Mouse (Mus musculus) small intestine, adult 2 months (tissue): ENCODE measurements around the gene Ywhah. TPM values are rescaled to one million over a fixed set of nuclear protein-coding genes. Genes with fewer than 3 reads are reported as not detected.
A peak's percentile ranks its signal among the peaks of the same experiment; 100 is the strongest.
"Not testable (repeated sequence)": the region's sequence is repeated elsewhere in the genome, so short reads cannot be mapped to it uniquely, and the experiment has no call there.

Experiments
- H3K27ac ChIP-seq: fragments of 200-500 bp; 2 replicates; pipeline ENCODE4 v1.5.1; 2012; ENCODE audit warnings: low read depth, low read length, control low read depth, inconsistent platforms; ENCODE audit not compliant: insufficient read depth
- H3K27me3 ChIP-seq: fragments of 200-500 bp; 2 replicates; pipeline ENCODE4 v1.6.1; 2012; ENCODE audit warnings: mild to moderate bottlenecking, moderate library complexity, low read length, inconsistent platforms; ENCODE audit not compliant: control insufficient read depth, insufficient read depth
- H3K36me3 ChIP-seq: fragments of 200-500 bp; 2 replicates; pipeline ENCODE4 v1.6.1; 2012; ENCODE audit warnings: mild to moderate bottlenecking, low read length, control low read depth, inconsistent platforms; ENCODE audit not compliant: control insufficient read depth, insufficient read depth
- H3K4me1 ChIP-seq: fragments of 200-500 bp; 2 replicates; pipeline ENCODE4 v1.6.1; 2012; ENCODE audit warnings: low read length, inconsistent platforms, mixed read lengths; ENCODE audit not compliant: control insufficient read depth, insufficient read depth, insufficient read length
- H3K4me3 ChIP-seq: fragments of 200-500 bp; 2 replicates; pipeline ENCODE4 v1.5.1; 2012; ENCODE audit warnings: low read depth, mild to moderate bottlenecking, control low read depth, inconsistent platforms, low read length, moderate library complexity
- CTCF ChIP-seq: fragments of 200-500 bp; IDR thresholded peaks from 2 replicates; pipeline ENCODE4 v1.5.1; 2012; ENCODE audit warnings: low read depth, mild to moderate bottlenecking, control low read depth, inconsistent platforms, low read length, moderate library complexity, mixed read lengths; ENCODE audit not compliant: insufficient replicate concordance, insufficient read length; ENCODE audit errors: extremely low read depth
- POLR2A ChIP-seq: fragments of 200-500 bp; IDR thresholded peaks from 2 replicates; pipeline ENCODE4 v1.6.1; 2012; ENCODE audit warnings: low read depth, mild to moderate bottlenecking, control low read depth, inconsistent platforms, low read length, moderate library complexity
- WGBS: fragments of 180-500 bp; shearing (Covaris S2); methylation state at CpG from one replicate; pipeline ENCODE4 v1.1.7; 2018; 5-methylcytosine and 5-hydroxymethylcytosine counted together
- polyA plus RNA-seq: library from polyadenylated mRNA; depleted of rRNA; stranded (reverse); fragments of >200 nt; gene quantifications from 2 replicates; pipeline ENCODE4 v1.2.3, GENCODE M21; 2012

The Ywhah gene
- polyA plus RNA-seq, 1 experiment, result 188 TPM

DNA sequence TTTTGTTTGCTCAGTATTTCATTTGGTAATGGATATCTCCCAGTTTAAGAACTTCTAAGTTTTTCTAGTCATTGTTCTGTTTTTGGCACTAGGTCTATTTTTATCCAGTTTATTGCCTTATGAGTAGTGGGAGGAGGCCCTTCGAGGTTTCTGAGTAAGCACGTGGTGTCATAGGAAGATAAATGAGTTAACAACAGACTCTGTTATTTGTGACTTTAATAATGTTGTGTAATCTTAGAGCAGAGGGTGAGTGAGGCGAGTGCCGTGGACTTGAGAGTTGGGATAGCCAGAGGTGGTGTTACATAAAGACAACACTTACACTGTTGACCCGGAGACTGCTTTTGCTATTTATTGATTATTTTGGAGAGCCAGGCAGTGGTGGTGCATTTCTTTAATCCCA, 5.9 kb downstream of the Ywhah start:
- 0 out of 2 replicates have a peak overlapping the region, but pooled peaks have one; percentile 14 for H3K27ac ChIP-seq
- H3K27me3 ChIP-seq, result no peaks in the 10 kb centered on the region
- peaks cover 29% of the 10 kb centered on the region for H3K36me3 ChIP-seq
- no peak for TF ChIP-seq POLR2A
- TF ChIP-seq CTCF, result no peak
- WGBS, result 12% methylated on average over 5 of the region's 5 CpGs
- no peak overlapping the region for H3K4me3 ChIP-seq
- peaks cover 10% of the 10 kb centered on the region; the same call in 1 of the 2 replicates for H3K4me1 ChIP-seq

GRCm38 (mm10) chr5:33028656-33029055, 10.0 kb downstream of the Ywhah start:
- H3K4me3 ChIP-seq, result no peak overlapping the region
- peaks cover 22% of the 10 kb centered on the region for H3K36me3 ChIP-seq
- H3K27ac ChIP-seq, result no peak overlapping the region
- WGBS, result 80% methylated on average over 2 of the region's 2 CpGs
- H3K27me3 ChIP-seq, result no peaks in the 10 kb centered on the region
- TF ChIP-seq POLR2A, result no peak
- H3K4me1 ChIP-seq, result peaks cover 9% of the 10 kb centered on the region; the same call in 1 of the 2 replicates

GRCm38 (mm10) chr5:33030425-33031175, 12.0 kb downstream of the Ywhah start:
- WGBS, result 79% methylated on average over 4 of the region's 4 CpGs
- H3K27ac ChIP-seq, result no peak overlapping the region
- no peak overlapping the region for H3K4me3 ChIP-seq
- peaks cover 10% of the 10 kb centered on the region for H3K36me3 ChIP-seq
- no peaks in the 10 kb centered on the region for H3K27me3 ChIP-seq
- peaks cover 5% of the 10 kb centered on the region; the same call in 1 of the 2 replicates for H3K4me1 ChIP-seq
- no peak for TF ChIP-seq CTCF
- no peak for TF ChIP-seq POLR2A

DNA sequence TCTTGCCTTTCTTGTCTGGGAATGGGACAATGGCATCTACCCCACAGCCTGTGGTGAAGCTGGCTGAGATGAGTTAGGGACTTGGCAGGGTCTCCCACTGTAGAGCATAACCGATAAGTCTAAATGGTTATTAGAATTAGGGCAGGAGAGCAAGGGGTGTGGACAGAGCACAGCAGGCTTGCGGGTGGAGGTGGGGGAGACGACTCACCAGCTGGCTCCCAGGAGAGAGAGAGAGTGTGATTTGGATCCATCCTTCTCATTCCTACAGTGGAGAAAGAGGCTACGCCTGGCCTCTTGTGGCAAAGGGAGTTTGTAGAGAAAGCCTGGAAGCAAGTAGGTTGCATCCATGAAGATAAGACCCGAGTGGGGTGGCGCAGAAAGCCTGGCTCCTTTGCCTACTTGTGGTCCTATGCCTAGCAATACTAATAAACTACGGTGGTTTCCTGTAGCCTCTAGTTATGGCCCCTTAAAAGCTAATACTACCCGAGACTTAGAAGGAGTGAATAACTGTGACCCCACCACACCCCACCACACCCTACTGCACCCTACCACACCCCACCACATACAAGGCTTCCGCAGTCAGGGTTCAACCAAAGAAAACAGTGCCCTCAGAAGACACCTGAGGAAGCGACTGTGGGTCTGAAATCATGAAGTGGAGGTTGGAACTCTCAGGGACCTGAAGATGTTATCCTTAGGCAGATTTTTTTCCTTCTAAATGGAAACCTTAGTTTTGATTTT, 13.6 kb downstream of the Ywhah start:
- TF ChIP-seq POLR2A (no peak), CTCF (no peak)
- 41% methylated on average over 10 of the region's 10 CpGs for WGBS
- H3K4me1 ChIP-seq, result peaks cover 5% of the 10 kb centered on the region; the same call in 1 of the 2 replicates

GRCm38 (mm10) chr5:33033121-33033520, 14.5 kb downstream of the Ywhah start:
- TF ChIP-seq POLR2A (no peak), CTCF (peak; percentile 91; the same call in 1 of the 2 replicates)
- no peaks in the 10 kb centered on the region for H3K27me3 ChIP-seq
- no peak overlapping the region for H3K4me3 ChIP-seq
- peaks cover 5% of the 10 kb centered on the region; the same call in 1 of the 2 replicates for H3K4me1 ChIP-seq
- WGBS, result 1% methylated on average over 4 of the region's 4 CpGs
- peaks cover 5% of the 10 kb centered on the region for H3K36me3 ChIP-seq
- no peak overlapping the region for H3K27ac ChIP-seq

More for the DNA sequence above, 13.6 kb downstream of the Ywhah start:
- peak overlapping the region; percentile 19; the same call in 1 of the 2 replicates for H3K27ac ChIP-seq
- H3K27me3 ChIP-seq, result no peaks in the 10 kb centered on the region
- H3K4me3 ChIP-seq, result no peak overlapping the region
- peaks cover 8% of the 10 kb centered on the region for H3K36me3 ChIP-seq

DNA sequence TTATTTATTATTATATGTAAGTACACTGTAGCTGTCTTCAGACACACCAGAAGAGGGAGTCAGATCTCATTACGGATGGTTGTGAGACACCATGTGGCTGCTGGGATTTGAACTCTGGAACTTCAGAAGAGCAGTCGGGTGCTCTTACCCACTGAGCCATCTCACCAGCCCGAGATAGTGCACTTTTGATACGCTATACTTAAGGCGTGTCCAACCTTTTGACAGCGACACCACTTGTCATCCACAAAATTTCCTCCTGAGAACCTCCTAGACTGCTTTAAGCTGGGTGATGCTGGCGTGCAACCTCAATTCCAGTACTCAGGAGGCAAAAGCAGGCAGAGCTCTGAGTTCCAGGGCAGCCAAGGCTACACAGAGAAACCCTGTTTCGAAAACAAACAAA, 15.0 kb downstream of the Ywhah start:
- H3K4me3 ChIP-seq, H3K27ac ChIP-seq, H3K4me1 ChIP-seq, H3K36me3 ChIP-seq, H3K27me3 ChIP-seq: not testable (repeated sequence)
- WGBS, result 46% methylated on average over 8 of the region's 8 CpGs

GRCm38 (mm10) chr5:33034100-33034499, 15.5 kb downstream of the Ywhah start:
- 38% methylated on average over 7 of the region's 7 CpGs for whole genome bisulfite sequencing
- Histone ChIP-seq H3K4me3 (no peak overlapping the region), H3K27ac (no peak overlapping the region), H3K36me3 (no peaks in the 10 kb centered on the region), H3K27me3 (no peaks in the 10 kb centered on the region), H3K4me1 (peaks cover 5% of the 10 kb centered on the region; the same call in 1 of the 2 replicates)
- TF ChIP-seq POLR2A (no peak), CTCF (peak; percentile 49; the same call in 1 of the 2 replicates)
